Mouse (Mus musculus) liver, embryonic 11.5 days (tissue): ENCODE measurements around the gene Snai1. TPM values are rescaled to one million over a fixed set of nuclear protein-coding genes. Genes with fewer than 3 reads are reported as not detected.

Experiments used
- ATAC-seq: fragments of 200-750 bp; cut with Nextera tagmentation; replicated peaks from 2 replicates; pipeline ENCODE4 v1.8.0; 2017; ENCODE audit warnings: moderate number of reproducible peaks, mild to moderate bottlenecking, moderate TSS enrichment, moderate library complexity; ENCODE audit not compliant: low FRiP score
- DNase-seq: peaks from one replicate; pipeline ENCODE4 v3.0.0-alpha.2; 2017; ENCODE audit warnings: low spot score
- H3K27ac ChIP-seq: fragments of 300-500 bp; sonication (generic); 2 replicates; pipeline ENCODE4 v1.5.1; 2014; ENCODE audit warnings: mild to moderate bottlenecking, low read depth, low read length, control low read depth
- H3K27me3 ChIP-seq: fragments of 300-500 bp; sonication (generic); replicated peaks from 2 replicates; pipeline ENCODE4 v1.6.1; 2014; ENCODE audit warnings: low read length, mixed read lengths; ENCODE audit not compliant: control insufficient read depth, insufficient read depth
- H3K36me3 ChIP-seq: fragments of 300-500 bp; sonication (generic); 2 replicates; pipeline ENCODE4 v1.6.1; 2014; ENCODE audit warnings: mild to moderate bottlenecking, low read length, moderate library complexity, mixed read lengths; ENCODE audit not compliant: control insufficient read depth, insufficient read depth
- H3K4me1 ChIP-seq: fragments of 300-500 bp; sonication (generic); replicated peaks from 2 replicates; pipeline ENCODE4 v1.6.1; 2014; ENCODE audit warnings: low read length, mixed read lengths; ENCODE audit not compliant: control insufficient read depth, insufficient read depth
- H3K4me2 ChIP-seq: fragments of 300-500 bp; sonication (generic); 2 replicates; pipeline ENCODE4 v1.6.1; 2014; ENCODE audit warnings: mild to moderate bottlenecking, control low read depth, moderate library complexity
- H3K4me3 ChIP-seq: fragments of 300-500 bp; sonication (generic); 2 replicates; pipeline ENCODE4 v1.5.1; 2014; ENCODE audit warnings: low read depth, low read length, control low read depth
- H3K9ac ChIP-seq: fragments of 300-500 bp; sonication (generic); 2 replicates; pipeline ENCODE4 v1.6.1; 2014; ENCODE audit warnings: low read depth, low read length, control low read depth
- H3K9me3 ChIP-seq: fragments of 300-500 bp; sonication (generic); 2 replicates; pipeline ENCODE4 v1.6.1; 2016; ENCODE audit warnings: low read length, inconsistent platforms, mixed read lengths; ENCODE audit not compliant: control insufficient read depth
- WGBS: fragments of 180-500 bp; shearing (Covaris S2); extraction: QIAGEN DNeasy Blood & Tissue Kit; methylation state at CpG from one replicate; pipeline ENCODE4 v1.1.7; 2014; 5-methylcytosine and 5-hydroxymethylcytosine counted together
- polyA plus RNA-seq: library from polyadenylated mRNA; unstranded; fragments of >200 nt; fragmentation: Nextera tagmentation; extraction: Ambion mirVana; gene quantifications from 2 replicates; pipeline ENCODE4 v1.2.1, GENCODE M21; 2014

Gene Snai1
- polyA plus RNA-seq: 14.3 and 15.2 TPM in 2 replicates

DNA sequence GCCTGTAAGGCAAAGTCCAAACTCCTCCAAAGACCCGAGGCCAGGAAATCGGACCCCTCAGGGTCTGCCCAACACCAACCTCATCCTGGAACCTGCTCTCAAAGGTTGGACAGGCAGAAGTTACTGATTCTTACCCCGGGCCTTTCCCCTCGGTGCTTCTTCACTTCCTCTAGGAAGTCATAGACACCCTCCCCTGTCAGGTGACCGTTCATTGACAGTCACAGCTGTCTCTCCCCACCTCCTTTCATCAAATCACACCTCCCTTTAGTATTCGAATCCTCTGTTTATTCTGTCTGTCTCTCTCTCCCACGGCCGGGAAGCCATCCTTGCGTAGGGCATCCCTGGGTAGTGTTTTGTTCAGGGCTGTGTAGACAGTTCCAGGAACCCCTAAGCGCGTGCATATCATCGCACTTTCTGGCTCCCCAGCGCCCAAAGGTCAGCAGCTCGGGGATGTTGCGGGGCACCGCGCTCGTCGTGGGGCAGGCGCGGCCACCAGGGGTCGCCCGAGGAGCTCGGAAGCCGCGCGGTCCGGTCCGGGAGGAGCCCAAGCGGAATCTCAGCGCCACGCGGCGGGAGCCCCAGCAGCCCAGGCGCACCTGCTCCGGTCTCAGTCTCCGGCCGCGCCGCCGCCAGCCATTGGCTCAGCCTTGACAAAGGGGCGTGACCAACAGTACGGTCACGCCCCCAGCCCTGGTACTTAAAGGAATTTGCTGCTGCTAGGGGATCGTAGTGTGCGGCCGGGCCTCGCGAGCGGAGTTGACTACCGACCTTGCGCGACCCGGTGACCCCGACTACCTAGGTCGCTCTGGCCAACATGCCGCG is at the start of gene Snai1:
Gene Snai1 (plus strand): TSS at position 720 of the 822 bp plus-strand sequence.
- H3K4me2 ChIP-seq: peak within 1 kb of the TSS; percentile 91
- H3K4me3 ChIP-seq: peak within 1 kb of the TSS; percentile 57
- peak; percentile 93 for ATAC-seq
- peaks cover 30% of the 10 kb centered on the region for H3K4me1 ChIP-seq
- WGBS: 1% methylated on average over 58 of the region's 58 CpGs
- no peaks in the 10 kb centered on the region for H3K9me3 ChIP-seq
- peaks cover 45% of the 10 kb centered on the region for H3K27me3 ChIP-seq
- peak within 1 kb of the TSS; percentile 57 for H3K9ac ChIP-seq
- H3K27ac ChIP-seq: peak within 1 kb of the TSS; percentile 25; the same call in 1 of the 2 replicates
- H3K36me3 ChIP-seq: peaks cover 2% of the 10 kb centered on the region; the same call in 1 of the 2 replicates
- peak; percentile 88 for DNase-seq

DNA sequence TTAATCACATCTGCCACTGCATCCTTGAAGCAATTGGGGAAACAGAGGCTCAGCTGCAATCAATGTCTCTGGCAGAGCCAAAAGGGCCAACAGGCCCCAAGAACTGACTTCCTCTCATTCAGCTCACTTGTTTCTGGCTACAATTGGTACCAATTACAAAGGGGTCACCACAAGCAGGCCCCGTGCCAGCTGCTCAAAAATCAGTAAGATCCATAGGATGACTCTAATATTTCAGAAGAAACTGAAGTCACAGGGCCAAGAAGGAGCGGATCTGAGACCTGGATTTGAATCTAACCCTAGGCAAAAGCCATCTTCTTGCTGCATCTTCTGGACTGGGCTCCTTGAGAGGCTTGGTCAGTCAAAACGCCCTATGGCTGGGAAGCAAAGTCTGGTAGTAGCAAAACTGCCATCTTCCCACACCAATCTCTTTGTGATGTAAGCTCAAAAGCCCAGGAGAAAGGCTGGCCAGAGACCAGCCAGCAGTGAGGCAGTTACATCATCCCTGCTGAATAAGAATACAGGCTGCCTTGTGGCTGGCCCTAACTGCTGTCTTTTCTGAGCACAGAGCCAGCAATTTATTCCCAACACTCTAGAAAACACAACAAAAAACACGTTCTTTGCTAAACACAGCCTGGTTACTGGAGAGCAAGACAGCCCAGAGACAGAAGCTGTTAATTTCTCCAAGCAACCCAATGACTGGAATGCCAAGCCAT is 47.0 kb upstream of the Snai1 start:
- peak overlapping the region; percentile 94; the same call in 1 of the 2 replicates for H3K9ac ChIP-seq
- 81% methylated on average over 4 of the region's 4 CpGs for WGBS
- DNase-seq (no peak), ATAC-seq (no peak)
- no peaks in the 10 kb centered on the region for H3K36me3 ChIP-seq
- no peaks in the 10 kb centered on the region for H3K9me3 ChIP-seq
- H3K27me3 ChIP-seq: no peaks in the 10 kb centered on the region
- H3K27ac ChIP-seq: no peak overlapping the region
- H3K4me1 ChIP-seq: peaks cover 12% of the 10 kb centered on the region
- H3K4me2 ChIP-seq: peak overlapping the region; percentile 97
- H3K4me3 ChIP-seq: peak overlapping the region; percentile 96; the same call in 1 of the 2 replicates

DNA sequence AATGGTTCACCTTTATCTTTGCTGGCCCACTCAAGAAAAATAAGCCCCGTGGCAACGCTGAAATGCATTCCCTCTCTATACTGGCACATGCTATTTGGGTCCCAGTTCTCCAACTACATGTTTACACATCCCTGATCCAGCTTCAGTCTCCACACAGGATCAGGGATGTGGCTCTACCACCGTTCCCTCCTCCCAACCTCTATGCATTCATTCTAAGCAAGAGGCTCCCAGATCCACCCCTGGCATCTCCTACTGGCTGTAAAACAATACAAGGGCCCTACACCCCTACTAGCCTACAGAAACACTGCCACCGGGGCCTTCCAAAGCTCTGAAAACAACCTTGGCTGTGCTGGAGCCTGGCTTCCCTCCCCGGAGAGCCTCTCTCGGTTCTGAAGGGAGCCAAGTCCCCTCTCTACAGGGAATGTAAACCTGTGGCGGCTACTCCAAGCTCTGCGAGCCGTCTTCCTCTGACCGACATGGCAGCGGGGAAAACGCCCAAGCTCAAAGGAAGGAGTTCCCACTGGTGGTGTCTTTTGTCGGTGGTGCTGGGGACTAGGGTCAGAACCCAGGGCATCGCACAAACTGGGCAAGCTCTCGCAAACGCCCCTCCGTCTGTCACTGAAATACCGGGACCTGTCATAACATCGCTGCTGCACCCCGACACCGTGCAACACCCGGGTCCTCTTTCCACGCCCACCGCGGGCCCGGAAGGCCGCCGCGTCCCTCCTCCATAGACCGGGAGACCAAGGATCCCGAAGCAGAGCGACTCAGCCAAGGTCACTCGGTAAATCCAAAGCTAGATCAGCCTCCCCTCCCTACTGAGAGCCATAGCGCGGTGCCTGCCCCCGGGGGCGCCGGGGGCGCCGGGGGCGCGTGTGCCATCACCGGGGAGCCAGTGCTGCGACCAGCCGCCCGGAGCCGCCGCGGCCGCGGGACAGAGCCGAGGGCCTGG is 46.0 kb upstream of the Snai1 start, which contains the start of gene Rnf114:
Gene Rnf114 (plus strand): TSS at position 889 of the 952 bp plus-strand sequence.
- H3K9ac ChIP-seq: peak within 1 kb of the TSS; percentile 94
- WGBS: 2% methylated on average over 52 of the region's 52 CpGs
- H3K4me2 ChIP-seq: peak within 1 kb of the TSS; percentile 97
- ATAC-seq (peak; percentile 69), DNase-seq (no peak)
- H3K27ac ChIP-seq: peak within 1 kb of the TSS; percentile 90
- H3K27me3 ChIP-seq: no peaks in the 10 kb centered on the region
- H3K4me1 ChIP-seq: peaks cover 12% of the 10 kb centered on the region
- no peaks in the 10 kb centered on the region for H3K36me3 ChIP-seq
- H3K9me3 ChIP-seq: no peaks in the 10 kb centered on the region
- H3K4me3 ChIP-seq: peak within 1 kb of the TSS; percentile 96

DNA sequence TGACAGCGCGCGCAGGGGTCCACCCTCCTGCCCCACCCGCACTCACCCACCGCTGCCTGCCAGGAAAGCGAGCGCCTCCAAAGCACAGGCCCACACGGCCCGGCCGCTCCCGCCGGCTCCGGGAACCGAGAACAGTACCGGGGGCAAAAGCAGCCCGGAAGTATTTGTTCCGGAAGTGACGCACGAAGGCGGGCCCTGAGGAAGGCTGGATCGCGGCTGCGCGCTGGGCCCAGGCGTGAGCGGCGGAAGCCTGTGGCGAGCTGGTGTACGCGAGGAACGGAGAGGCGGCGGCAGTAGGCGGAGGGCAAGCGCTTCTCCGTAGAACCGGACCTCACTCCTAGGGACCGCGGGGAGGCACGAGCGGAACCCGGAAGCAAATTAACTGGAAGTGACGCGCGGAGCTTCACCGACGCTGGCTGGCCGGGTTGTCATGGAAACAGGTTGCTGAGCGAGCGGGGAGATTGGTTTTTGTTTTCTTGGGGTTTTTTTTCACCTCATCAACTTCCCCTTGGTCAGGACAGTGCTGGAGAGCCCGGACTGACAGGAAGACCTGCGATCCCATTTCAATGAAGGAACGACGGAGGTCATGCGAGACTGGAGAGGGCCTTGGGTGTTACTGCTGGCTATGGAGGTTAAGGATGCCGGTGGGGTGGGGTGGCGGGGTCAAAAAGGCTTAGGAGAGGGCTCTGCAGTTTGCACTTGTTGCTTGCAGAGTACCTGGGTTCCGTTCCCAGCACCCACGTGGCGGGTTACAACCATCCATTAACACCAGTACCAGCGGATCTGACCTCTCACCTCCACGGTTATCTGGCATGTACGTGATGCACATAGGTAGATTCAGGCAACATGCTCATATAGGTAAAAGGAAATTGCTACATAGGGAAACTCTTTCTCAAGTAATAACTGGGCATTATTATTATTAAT is 45.0 kb upstream of the Snai1 start, which contains the start of gene Spata2:
Gene Spata2 (minus strand): TSS at position 175 of the 924 bp plus-strand sequence.
- Histone ChIP-seq H3K4me2 (peak within 1 kb of the TSS; percentile 97), H3K9ac (peak within 1 kb of the TSS; percentile 94), H3K27ac (peak within 1 kb of the TSS; percentile 90), H3K27me3 (no peaks in the 10 kb centered on the region), H3K4me3 (peak within 1 kb of the TSS; percentile 96), H3K36me3 (no peaks in the 10 kb centered on the region), H3K9me3 (no peaks in the 10 kb centered on the region), H3K4me1 (peaks cover 12% of the 10 kb centered on the region)
- peak; percentile 91 for DNase-seq
- 1% methylated on average over 63 of the region's 63 CpGs for WGBS
- ATAC-seq: peak; percentile 87

DNA sequence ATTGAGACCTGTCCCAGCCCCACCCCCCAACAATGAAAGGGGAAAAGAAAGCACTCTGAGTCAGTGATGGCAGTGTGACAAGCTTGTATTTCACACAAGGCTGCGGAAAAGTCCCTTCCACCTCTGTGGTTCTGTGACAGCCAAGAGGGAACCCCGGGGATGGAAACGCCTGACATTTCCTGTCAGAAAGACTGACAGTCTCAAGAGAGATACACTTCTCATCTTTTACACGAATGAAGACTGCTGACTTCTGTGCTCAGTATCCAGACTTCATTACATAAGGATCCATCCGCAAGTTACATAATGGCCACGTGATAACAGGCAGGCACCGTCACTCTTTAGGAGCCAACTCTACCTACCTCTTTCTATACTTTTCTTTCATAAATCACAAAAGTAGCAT is 41.6 kb upstream of the Snai1 start:
- DNase-seq (no peak), ATAC-seq (no peak)
- no peaks in the 10 kb centered on the region for H3K36me3 ChIP-seq
- no peaks in the 10 kb centered on the region for H3K27me3 ChIP-seq
- no peak overlapping the region for H3K4me2 ChIP-seq
- no peaks in the 10 kb centered on the region for H3K9me3 ChIP-seq
- no peak overlapping the region for H3K4me3 ChIP-seq
- no peak overlapping the region for H3K9ac ChIP-seq
- H3K4me1 ChIP-seq: peaks cover 8% of the 10 kb centered on the region
- H3K27ac ChIP-seq: no peak overlapping the region
- WGBS: 74% methylated on average over 7 of the region's 7 CpGs

DNA sequence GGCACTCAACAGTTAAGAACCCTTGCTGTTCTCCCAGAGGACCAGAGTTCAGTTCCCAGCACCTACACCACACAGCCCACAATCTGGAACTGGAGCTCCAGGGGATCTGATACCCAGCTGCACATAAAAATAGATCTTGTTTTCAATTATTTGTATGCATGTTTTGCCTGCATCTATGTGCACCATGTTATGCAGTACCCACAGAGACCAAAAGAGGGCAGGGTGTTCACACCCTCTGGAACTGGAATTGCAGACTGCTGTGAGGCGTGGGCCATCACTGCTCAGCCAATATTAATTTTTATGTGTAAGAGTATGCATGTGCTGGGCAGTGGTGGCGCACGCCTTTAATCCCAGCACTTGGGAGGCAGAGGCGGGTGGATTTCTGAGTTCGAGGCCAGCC is 40.7 kb upstream of the Snai1 start:
- ATAC-seq (no peak), DNase-seq (no peak)
- 67% methylated on average over 5 of the region's 5 CpGs for WGBS

DNA sequence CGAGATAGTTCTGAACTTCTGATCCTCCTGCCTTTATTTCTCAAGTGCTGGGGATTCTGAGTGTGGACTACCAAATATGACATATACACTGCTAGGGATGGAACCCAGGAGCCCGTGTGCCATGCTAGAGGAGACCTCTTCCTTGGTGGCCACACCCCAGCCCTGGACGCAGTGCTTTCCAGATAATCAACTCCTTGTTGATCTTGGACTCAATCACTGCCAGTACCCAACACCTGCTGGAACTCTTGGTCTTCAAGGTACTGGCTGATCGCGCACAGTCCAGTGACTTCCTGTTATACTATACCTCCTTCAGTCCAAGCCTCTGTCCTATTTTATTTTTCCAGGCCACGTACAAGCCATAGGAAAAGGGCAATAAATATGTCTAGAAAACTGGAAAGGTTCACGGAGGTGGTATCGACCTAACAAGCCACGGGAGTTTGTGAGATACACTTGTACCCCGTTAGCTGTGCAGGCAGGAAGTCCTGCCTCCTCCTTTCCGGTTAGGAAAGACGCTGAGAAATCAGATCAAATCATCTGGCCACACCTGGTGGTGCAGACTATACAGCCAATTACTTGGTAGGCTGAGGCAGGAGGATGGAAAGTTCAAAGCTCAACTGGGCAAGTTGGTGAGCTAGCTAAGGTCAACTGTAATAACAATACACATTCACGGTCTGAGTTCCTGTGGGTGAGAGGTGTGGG is 35.3 kb upstream of the Snai1 start:
- Histone ChIP-seq H3K27ac (peak overlapping the region; percentile 71; the same call in 1 of the 2 replicates), H3K4me2 (peak overlapping the region; percentile 92), H3K9me3 (no peaks in the 10 kb centered on the region), H3K4me3 (peak overlapping the region; percentile 92), H3K36me3 (peaks cover 7% of the 10 kb centered on the region; the same call in 1 of the 2 replicates), H3K27me3 (no peaks in the 10 kb centered on the region), H3K9ac (peak overlapping the region; percentile 89), H3K4me1 (peaks cover 32% of the 10 kb centered on the region)
- ATAC-seq (peak; percentile 45), DNase-seq (no peak)
- WGBS: 36% methylated on average over 13 of the region's 13 CpGs

More for the DNA sequence above, 40.7 kb upstream of the Snai1 start:
- no peak overlapping the region for H3K4me3 ChIP-seq
- no peaks in the 10 kb centered on the region for H3K27me3 ChIP-seq
- H3K36me3 ChIP-seq: no peaks in the 10 kb centered on the region
- no peak overlapping the region for H3K27ac ChIP-seq
- H3K4me1 ChIP-seq: 0 out of 2 replicates have a peak, but pooled peaks cover 3% of the 10 kb centered on the region
- H3K9ac ChIP-seq: no peak overlapping the region
- H3K4me2 ChIP-seq: no peak overlapping the region
- no peaks in the 10 kb centered on the region for H3K9me3 ChIP-seq
